Mouse (Mus musculus) midbrain, embryonic 10.5 days (tissue): ENCODE measurements around the gene Spdye4c. TPM values are rescaled to one million over a fixed set of nuclear protein-coding genes. Genes with fewer than 3 reads are reported as not detected.

Experiments used
- DNase-seq: peaks from one replicate; pipeline ENCODE4 v3.0.0-alpha.2; 2017; ENCODE audit warnings: low spot score
- H3K27ac ChIP-seq: fragments of 300-500 bp; sonication (generic); replicated peaks from 2 replicates; pipeline ENCODE4 v1.5.1; 2016; ENCODE audit warnings: mild to moderate bottlenecking
- H3K27me3 ChIP-seq: fragments of 300-500 bp; sonication (generic); 2 replicates; pipeline ENCODE4 v1.6.1; 2016; ENCODE audit warnings: low read depth, mild to moderate bottlenecking; ENCODE audit not compliant: poor library complexity, severe bottlenecking
- H3K36me3 ChIP-seq: fragments of 300-500 bp; sonication (generic); 2 replicates; pipeline ENCODE4 v1.6.1; 2016; ENCODE audit warnings: mild to moderate bottlenecking, moderate library complexity
- H3K4me1 ChIP-seq: fragments of 300-500 bp; sonication (generic); 2 replicates; pipeline ENCODE4 v1.6.1; 2016
- H3K4me3 ChIP-seq: fragments of 300-500 bp; sonication (generic); 2 replicates; pipeline ENCODE4 v1.5.1; 2016; ENCODE audit warnings: mild to moderate bottlenecking, moderate library complexity
- H3K9me3 ChIP-seq: fragments of 300-500 bp; sonication (generic); replicated peaks from 2 replicates; pipeline ENCODE4 v1.6.1; 2016; ENCODE audit warnings: mild to moderate bottlenecking
- WGBS: fragments of 180-500 bp; shearing (Covaris S2); methylation state at CpG from one replicate; pipeline ENCODE4 v1.1.7; 2016; 5-methylcytosine and 5-hydroxymethylcytosine counted together
- polyA plus RNA-seq: library from polyadenylated mRNA; unstranded; fragments of >200 nt; fragmentation: Nextera tagmentation; extraction: Ambion mirVana; gene quantifications from 2 replicates; pipeline ENCODE4 v1.2.1, GENCODE M21; 2016

Spdye4c gene
- not detected in 2 replicates for polyA plus RNA-seq

DNA sequence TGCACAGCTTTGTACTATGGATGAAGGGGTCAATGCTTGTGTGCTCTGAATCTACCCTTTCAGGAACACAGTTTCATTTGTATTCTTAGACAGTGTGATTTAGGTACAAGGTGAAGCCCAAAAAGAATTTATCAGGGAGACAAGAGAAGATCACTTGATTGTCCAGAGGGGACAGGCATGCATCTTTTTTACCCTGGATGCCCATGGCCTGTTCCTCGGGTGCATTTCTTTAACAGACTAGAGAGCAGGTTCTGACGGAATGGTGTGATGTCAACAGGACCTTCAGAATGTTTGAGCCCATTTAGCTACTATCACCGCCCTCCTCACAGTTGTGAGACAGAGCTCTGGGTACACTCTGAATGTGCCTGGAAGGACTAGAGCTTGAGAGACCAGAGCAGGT lies at the start of gene Spdye4c:
TSS of gene Spdye4c (plus strand) at position 301 of the 400 bp plus-strand sequence.
- Histone ChIP-seq H3K4me3 (no peak within 1 kb of the TSS), H3K27ac (no peak within 1 kb of the TSS), H3K27me3 (no peaks in the 10 kb centered on the region), H3K36me3 (no peaks in the 10 kb centered on the region), H3K9me3 (no peaks in the 10 kb centered on the region), H3K4me1 (no peaks in the 10 kb centered on the region)
- no peak for DNase-seq
- WGBS, result 88% methylated on average over 3 of the region's 3 CpGs

DNA sequence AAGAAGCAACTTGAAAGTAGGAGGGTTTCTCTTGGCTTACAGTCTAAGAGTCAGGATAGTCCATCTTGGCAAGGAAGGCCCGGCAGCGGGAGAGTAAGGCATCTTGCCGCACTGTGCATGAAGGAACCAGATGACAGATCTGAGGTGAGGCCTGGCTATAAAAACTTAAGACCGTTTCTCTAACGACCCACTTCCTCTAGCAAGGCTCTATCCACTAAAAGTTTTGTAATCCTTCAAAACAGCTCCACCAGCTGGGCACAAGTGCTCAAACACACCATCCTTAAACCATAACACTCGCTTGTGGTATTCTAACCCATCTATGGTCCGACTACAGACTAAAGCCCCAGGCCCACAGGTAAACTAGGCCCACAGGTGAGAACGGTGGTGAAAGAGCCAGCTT lies 47.5 kb upstream of the Spdye4c start:
- H3K27ac ChIP-seq, result no peak overlapping the region
- 90% methylated on average over 8 of the region's 8 CpGs for WGBS

DNA sequence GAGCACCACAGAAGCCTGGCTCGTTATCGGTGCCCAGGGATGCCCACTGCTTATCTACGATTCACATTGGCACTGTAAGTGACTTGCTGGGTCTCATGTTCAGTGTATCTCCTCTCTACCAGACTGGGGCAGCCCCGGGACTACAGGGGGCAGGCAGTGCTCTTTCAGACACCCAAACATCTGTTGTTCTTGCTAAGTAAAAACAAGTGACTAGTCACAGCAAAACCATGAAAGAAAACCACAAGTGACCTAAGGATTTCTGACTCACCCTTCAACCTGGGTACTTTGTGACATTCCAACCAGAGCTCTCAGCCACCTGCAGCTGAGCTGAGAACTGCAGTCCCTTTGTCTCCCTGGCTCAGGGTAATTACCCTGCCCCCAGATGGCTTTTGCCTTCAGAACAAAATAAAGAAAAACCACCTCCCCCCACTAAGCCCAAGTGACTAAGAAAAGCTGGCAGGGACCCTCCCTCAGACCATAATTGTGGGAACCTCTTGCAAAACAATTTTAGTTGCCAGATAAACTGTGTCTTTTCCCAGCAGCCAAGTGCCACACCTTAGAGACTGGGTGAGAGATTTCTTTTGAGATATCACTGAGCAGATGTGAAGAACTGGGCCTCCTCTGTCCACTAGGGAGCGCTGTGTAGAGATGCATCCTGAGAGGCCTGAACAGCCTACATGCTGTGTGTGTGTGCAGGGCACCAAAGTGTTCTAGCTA lies 46.4 kb upstream of the Spdye4c start:
- H3K27ac ChIP-seq, result 0 out of 2 replicates have a peak overlapping the region, but pooled peaks have one; percentile 10
- no peaks in the 10 kb centered on the region for H3K36me3 ChIP-seq
- no peaks in the 10 kb centered on the region for H3K27me3 ChIP-seq
- peak; percentile 45 for DNase-seq
- no peaks in the 10 kb centered on the region for H3K9me3 ChIP-seq
- WGBS, result 50% methylated on average over 5 of the region's 5 CpGs
- H3K4me3 ChIP-seq, result no peak overlapping the region
- H3K4me1 ChIP-seq, result peaks cover 8% of the 10 kb centered on the region

More for the DNA sequence above, 47.5 kb upstream of the Spdye4c start:
- no peaks in the 10 kb centered on the region for H3K27me3 ChIP-seq
- no peaks in the 10 kb centered on the region for H3K36me3 ChIP-seq
- H3K4me3 ChIP-seq, result no peak overlapping the region
- H3K4me1 ChIP-seq, result peaks cover 8% of the 10 kb centered on the region
- H3K9me3 ChIP-seq, result no peaks in the 10 kb centered on the region
- DNase-seq, result no peak

DNA sequence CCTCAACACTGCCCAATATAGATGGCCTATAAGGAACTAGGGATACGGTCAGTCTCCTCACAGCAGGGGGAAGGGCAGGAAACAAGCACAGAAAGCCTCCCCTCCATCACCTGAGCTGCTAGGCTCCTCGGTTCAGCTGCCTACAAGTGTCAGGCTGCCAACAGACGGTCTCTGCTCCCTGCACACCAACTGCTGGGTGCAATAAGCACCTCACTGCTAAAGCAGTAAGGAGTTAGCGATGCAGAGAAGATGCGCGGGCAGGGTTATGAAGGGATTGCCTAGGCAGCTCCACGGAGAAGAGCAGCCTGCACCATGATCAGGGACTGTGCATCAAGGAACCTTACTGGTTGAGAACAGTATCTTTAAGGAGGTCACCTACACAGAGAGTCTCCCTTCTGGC lies 45.6 kb upstream of the Spdye4c start:
- H3K4me1 ChIP-seq, result peaks cover 8% of the 10 kb centered on the region
- H3K4me3 ChIP-seq, result no peak overlapping the region
- H3K36me3 ChIP-seq, result no peaks in the 10 kb centered on the region
- no peaks in the 10 kb centered on the region for H3K9me3 ChIP-seq
- H3K27me3 ChIP-seq, result no peaks in the 10 kb centered on the region
- H3K27ac ChIP-seq, result no peak overlapping the region
- DNase-seq, result no peak
- WGBS, result 74% methylated on average over 7 of the region's 7 CpGs

DNA sequence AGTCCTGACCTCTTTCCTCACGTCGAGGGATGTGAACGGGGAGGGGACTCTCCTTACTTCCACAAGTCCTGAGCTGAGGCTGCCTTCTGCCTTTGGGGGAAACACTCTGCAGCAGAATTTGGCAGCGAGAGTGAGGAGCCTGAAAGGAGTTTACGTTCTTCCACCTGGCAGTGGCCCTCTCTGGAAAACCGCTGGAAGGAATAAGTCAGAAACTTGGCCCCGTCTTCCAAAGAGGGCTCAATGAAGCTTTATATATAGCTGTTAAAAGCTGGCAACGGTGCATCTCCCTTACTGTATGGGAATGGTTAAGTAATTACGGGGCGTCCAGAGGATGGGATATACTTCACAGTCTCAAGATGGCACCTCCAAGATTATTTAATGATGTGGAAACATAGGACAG lies 43.9 kb upstream of the Spdye4c start:
- no peaks in the 10 kb centered on the region for H3K9me3 ChIP-seq
- H3K4me3 ChIP-seq, result no peak overlapping the region
- no peaks in the 10 kb centered on the region for H3K36me3 ChIP-seq
- H3K4me1 ChIP-seq, result peaks cover 8% of the 10 kb centered on the region
- no peak for DNase-seq
- H3K27me3 ChIP-seq, result no peaks in the 10 kb centered on the region
- no peak overlapping the region for H3K27ac ChIP-seq
- WGBS, result 90% methylated on average over 10 of the region's 10 CpGs

DNA sequence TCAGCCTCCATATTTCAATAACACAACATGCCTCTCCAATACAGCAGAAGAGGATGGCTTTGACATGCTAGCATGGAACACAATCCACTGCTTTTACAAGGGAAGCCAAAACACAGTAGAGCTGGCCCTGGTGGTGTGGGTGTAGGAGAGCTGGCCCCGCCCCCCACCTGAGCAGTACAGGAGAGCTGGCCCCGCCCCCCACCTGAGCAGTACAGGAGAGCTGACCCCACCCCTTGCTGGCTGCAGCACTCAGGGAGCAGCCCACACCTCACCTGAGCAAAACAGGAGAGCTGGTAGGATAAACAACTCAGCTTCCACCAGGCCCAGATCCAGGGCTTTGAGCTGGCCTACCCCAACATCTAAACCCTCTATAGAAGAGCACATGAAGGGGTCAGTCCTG lies 42.7 kb upstream of the Spdye4c start:
- H3K4me3 ChIP-seq, result no peak overlapping the region
- DNase-seq, result no peak
- H3K27me3 ChIP-seq, result no peaks in the 10 kb centered on the region
- WGBS, result 50% methylated on average over 2 of the region's 2 CpGs
- no peaks in the 10 kb centered on the region for H3K36me3 ChIP-seq
- H3K27ac ChIP-seq, result no peak overlapping the region
- H3K9me3 ChIP-seq, result no peaks in the 10 kb centered on the region
- peaks cover 8% of the 10 kb centered on the region for H3K4me1 ChIP-seq

DNA sequence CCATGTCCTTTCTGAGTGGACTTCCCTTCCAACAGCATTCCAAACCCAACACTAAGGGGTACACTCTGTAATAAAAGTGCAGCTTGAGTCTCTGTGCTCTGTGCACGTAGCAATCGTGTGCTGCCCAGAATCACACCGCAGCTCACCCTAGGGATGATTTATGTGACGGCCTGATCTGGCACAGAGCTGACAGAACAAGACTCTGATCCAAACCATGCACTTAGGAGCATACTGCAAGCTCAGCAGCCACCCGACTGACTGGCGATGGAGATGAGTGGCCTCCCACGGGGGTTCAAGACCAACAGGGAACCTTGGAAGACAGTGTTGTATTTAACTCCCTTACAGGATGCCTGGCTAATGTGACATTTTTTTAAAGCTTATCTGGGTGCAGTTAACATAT lies 41.4 kb upstream of the Spdye4c start:
- 71% methylated on average over 7 of the region's 7 CpGs for WGBS
- Histone ChIP-seq H3K27ac (no peak overlapping the region), H3K4me1 (peaks cover 6% of the 10 kb centered on the region), H3K9me3 (no peaks in the 10 kb centered on the region), H3K4me3 (no peak overlapping the region), H3K36me3 (no peaks in the 10 kb centered on the region), H3K27me3 (no peaks in the 10 kb centered on the region)
- no peak for DNase-seq

DNA sequence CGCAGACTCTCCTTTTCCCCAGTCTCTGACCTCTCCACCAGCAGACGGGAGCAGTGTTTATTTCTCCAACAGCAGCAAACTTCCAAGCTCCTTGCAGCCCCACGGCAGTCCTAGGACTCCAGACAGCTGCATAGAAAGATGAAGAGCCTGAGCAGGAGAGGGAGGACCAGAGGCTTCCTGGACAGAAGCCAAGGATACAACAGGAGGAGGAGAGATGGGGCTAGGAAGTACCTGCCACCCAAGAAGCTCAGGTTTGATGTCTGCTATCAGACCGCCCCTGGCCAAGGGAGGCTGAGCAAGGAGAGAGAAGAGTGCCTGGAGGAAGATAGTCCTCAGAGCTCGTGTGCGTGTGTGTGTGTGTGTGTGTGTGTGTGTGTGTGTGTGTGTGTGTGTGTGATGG lies 41.0 kb upstream of the Spdye4c start:
- DNase-seq, result no peak
- WGBS, result 65% methylated on average over 6 of the region's 6 CpGs
- Histone ChIP-seq H3K27ac (no peak overlapping the region), H3K4me1 (peaks cover 1% of the 10 kb centered on the region), H3K36me3 (no peaks in the 10 kb centered on the region), H3K9me3 (no peaks in the 10 kb centered on the region), H3K27me3 (no peaks in the 10 kb centered on the region), H3K4me3 (no peak overlapping the region)

DNA sequence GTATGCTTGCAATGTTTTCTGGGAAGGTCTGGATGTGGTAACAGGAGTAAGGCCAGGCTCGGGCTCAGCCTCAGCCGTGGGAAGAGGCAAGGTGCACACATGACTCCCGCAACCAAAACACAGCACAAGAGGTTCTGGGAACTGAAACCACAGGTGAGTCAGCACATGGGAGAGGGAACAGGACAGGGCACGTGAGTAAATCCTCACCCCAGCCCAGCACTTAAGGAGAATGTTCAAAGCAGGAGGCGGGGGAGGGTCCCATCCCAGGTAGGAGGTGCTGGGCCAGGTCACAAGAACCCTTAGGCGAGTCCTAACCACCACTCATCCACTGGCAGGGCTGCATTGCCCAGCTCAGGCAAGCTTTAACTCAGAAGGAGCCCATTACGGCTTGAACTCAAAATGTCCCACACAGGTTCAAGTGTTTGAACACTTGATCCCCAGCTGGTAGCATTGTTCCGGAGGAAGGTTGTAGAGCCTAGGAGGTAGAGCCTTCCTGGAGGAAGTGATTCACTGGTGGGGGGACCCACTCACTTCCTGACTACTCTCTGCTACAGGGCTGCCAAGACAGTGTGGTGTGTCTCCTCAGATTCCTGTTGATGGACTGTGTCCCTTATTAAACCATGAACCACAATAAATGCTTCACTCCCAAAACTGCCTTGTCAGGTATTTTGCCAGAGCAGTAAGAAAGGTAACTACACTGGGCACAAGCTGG lies 38.8 kb upstream of the Spdye4c start:
- no peak overlapping the region for H3K4me3 ChIP-seq
- H3K9me3 ChIP-seq, result no peaks in the 10 kb centered on the region
- DNase-seq, result no peak
- WGBS, result 80% methylated on average over 8 of the region's 8 CpGs
- H3K36me3 ChIP-seq, result no peaks in the 10 kb centered on the region
- no peaks in the 10 kb centered on the region for H3K4me1 ChIP-seq
- no peaks in the 10 kb centered on the region for H3K27me3 ChIP-seq
- no peak overlapping the region for H3K27ac ChIP-seq

DNA sequence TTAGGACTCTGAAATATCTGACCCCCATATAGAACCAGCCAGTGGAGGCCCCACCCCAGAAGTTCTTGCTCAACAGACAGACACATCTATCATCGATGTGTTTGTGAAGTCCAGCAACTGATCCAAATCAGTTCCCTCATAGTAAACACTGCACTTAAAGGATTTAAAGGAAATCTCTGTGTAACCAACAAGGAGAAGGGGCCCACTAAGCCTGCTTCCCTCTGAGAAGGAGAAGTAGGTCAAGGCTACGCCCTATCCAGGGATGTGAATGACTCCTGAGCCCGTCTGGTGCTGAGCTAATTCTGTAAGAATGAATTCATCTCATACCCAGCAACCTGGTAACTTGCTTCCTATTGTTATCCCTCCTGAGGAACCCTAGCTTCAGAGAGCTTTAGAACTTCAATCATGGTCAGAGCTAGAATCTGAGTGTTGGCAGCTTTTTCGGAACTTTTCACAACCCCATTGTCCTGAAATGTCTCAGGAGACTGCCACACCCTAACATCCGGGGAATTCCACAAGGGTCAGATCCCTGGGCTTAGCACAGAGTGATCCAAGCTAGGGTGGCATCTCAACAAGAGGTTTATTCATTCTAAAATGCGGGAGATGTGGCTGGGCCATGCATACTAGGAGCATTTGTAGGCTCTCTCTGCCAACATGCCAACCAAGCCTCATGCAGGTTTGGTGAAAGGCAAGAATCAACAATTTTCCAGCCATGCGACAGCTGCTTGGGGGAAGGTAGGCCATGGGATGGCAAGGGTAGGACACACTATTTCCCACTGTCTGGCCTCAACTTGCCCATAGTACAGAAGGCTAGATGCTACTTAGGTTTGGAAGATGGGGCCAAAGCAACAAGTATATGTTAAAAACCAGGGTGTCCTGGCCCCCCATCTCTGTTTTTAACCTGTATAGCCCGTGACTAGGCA lies 38.0 kb upstream of the Spdye4c start:
- Histone ChIP-seq H3K27ac (no peak overlapping the region), H3K4me1 (no peaks in the 10 kb centered on the region), H3K36me3 (no peaks in the 10 kb centered on the region), H3K27me3 (no peaks in the 10 kb centered on the region), H3K4me3 (no peak overlapping the region), H3K9me3 (no peaks in the 10 kb centered on the region)
- DNase-seq, result no peak
- 89% methylated on average over 8 of the region's 8 CpGs for WGBS

DNA sequence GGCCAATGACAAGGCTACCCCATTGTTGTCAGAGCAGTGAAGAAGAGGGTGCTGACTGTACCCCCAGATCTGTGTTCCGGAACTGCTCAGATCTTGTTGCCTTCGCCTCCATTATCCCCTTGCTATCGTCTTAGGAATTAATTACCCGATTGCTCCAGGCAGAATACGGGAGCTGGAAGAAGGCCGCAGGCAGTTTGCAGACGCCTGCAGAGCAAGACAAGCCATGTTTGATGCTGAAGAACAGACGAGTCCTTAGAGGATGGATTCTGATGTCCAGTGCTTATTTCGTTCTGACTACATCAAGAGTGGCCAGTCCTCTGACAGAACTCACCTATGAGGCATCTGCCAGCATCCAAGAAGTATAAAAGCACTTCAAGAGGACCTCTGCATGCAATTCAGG lies 35.9 kb upstream of the Spdye4c start:
- no peaks in the 10 kb centered on the region for H3K27me3 ChIP-seq
- H3K9me3 ChIP-seq, result no peaks in the 10 kb centered on the region
- H3K36me3 ChIP-seq, result no peaks in the 10 kb centered on the region
- WGBS, result 86% methylated on average over 9 of the region's 9 CpGs
- no peak for DNase-seq
- H3K27ac ChIP-seq, result no peak overlapping the region
- H3K4me1 ChIP-seq, result no peaks in the 10 kb centered on the region
- no peak overlapping the region for H3K4me3 ChIP-seq

DNA sequence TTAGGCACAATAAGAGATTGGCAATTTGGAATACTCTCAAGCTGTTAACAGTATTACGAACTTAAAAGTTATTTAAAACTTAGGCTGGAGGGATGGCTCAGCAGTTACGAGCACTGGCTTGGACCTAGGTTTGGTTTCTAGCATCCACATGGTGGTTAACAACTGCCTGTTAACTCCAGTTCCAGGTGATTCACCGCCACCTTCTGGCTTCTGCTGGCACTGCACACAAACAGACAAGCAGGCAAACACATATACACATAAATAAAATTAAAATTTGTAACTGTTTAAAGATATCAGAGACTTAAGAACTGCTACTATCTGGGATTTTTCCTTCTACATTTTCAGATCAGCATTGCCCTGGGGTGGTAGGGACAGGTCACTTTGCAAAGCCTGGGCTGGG lies 26.8 kb upstream of the Spdye4c start:
- H3K36me3 ChIP-seq, result no peaks in the 10 kb centered on the region
- H3K27me3 ChIP-seq, result no peaks in the 10 kb centered on the region
- no peak for DNase-seq
- H3K4me3 ChIP-seq, result no peak overlapping the region
- H3K4me1 ChIP-seq, result 0 out of 2 replicates have a peak, but pooled peaks cover 3% of the 10 kb centered on the region
- no peak overlapping the region for H3K27ac ChIP-seq
- WGBS, result 82% methylated on average over 3 of the region's 3 CpGs
- H3K9me3 ChIP-seq, result no peaks in the 10 kb centered on the region
